Mouse (Mus musculus) lung, postnatal 10 days (tissue): Measurements from ENCODE around the gene Shld2.
A peak's percentile ranks its signal among the peaks of the same experiment; 100 is the strongest.
"Not testable (repeated sequence)": the region's sequence is repeated elsewhere in the genome, so short reads cannot be mapped to it uniquely, and the experiment has no call there.

Experiments used
- DNase-seq: peaks from one replicate; pipeline ENCODE4 v3.0.0; 2021

Shld2 gene

GRCm38 (mm10) chr14:34317431-34317830 is 7.1 kb upstream of the Shld2 start:
- DNase-seq: no peak

GRCm38 (mm10) chr14:34316346-34316745 is 6.1 kb upstream of the Shld2 start:
- DNase-seq: no peak

GRCm38 (mm10) chr14:34314796-34315195 is 4.5 kb upstream of the Shld2 start:
- no peak for DNase-seq

- DNase-seq: not testable (repeated sequence)
Measured at GRCm38 (mm10) chr14:34314383-34314782, 4.1 kb upstream of the Shld2 start.

- no peak for DNase-seq
Measured at GRCm38 (mm10) chr14:34313612-34314011, 3.3 kb upstream of the Shld2 start.

GRCm38 (mm10) chr14:34312339-34313048 is 2.2 kb upstream of the Shld2 start:
- DNase-seq: no peak

- no peak for DNase-seq
Measured at GRCm38 (mm10) chr14:34311691-34312090, 1.4 kb upstream of the Shld2 start.

- DNase-seq: peak; percentile 71
Measured at GRCm38 (mm10) chr14:34311021-34311631, 833 bp upstream of the Shld2 start.

GRCm38 (mm10) chr14:34309907-34310233 is 423 bp downstream of the Shld2 start:
- DNase-seq: no peak

- DNase-seq: no peak
Measured at GRCm38 (mm10) chr14:34309266-34309665, 1.0 kb downstream of the Shld2 start.

GRCm38 (mm10) chr14:34303265-34303680 is 7.0 kb downstream of the Shld2 start:
- DNase-seq: no peak

- DNase-seq: no peak
Measured at GRCm38 (mm10) chr14:34302681-34303242, 7.5 kb downstream of the Shld2 start.

- no peak for DNase-seq
Measured at GRCm38 (mm10) chr14:34298871-34299700, 11.2 kb downstream of the Shld2 start.

- no peak for DNase-seq
Measured at GRCm38 (mm10) chr14:34297634-34298033, 12.7 kb downstream of the Shld2 start.

- peak; percentile 28 for DNase-seq
Measured at GRCm38 (mm10) chr14:34297038-34297437, 13.3 kb downstream of the Shld2 start.

- no peak for DNase-seq
Measured at GRCm38 (mm10) chr14:34296350-34296749, 13.9 kb downstream of the Shld2 start.

- DNase-seq: no peak
Measured at GRCm38 (mm10) chr14:34293641-34294040, 16.7 kb downstream of the Shld2 start.

- DNase-seq: no peak
Measured at GRCm38 (mm10) chr14:34290229-34290628, 20.1 kb downstream of the Shld2 start.

GRCm38 (mm10) chr14:34289259-34290015 is 20.9 kb downstream of the Shld2 start:
- no peak for DNase-seq

- DNase-seq: no peak
Measured at GRCm38 (mm10) chr14:34288396-34288795, 21.9 kb downstream of the Shld2 start.

GRCm38 (mm10) chr14:34281736-34282269 is 28.5 kb downstream of the Shld2 start:
- DNase-seq: no peak

GRCm38 (mm10) chr14:34280798-34281197 is 29.5 kb downstream of the Shld2 start:
- no peak for DNase-seq
